Mouse (Mus musculus): ENCODE results near the gene Actg2.
A peak's percentile ranks its signal among the peaks of the same experiment; 100 is the strongest.

The Actg2 gene

GRCm38 (mm10) chr6:83510210-83510609 lies 25.9 kb downstream of the Actg2 start:
- peak; percentile 48 to 57 for DNase-seq

- peak; percentile 75 to 80 for DNase-seq
These were observed 26.6 kb downstream of the Actg2 start for GRCm38 (mm10) chr6:83509442-83509841.

DNA sequence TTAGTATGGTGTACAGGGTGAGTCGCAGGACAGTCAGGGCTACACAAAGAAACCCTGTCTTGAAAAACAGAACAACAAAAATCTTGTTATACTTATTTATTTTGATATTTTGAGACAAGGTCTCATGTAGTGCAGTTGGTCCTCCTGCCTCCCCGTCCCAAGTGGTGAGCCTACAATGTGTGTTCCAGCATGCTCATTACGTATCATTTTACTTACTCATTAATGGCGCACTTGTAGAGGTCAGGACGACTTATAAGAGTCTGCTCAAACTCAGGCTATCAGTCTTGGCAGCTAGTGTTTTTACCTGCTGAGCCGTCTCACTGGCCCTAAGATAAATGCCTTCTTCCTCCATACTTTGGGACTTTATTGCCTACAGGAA lies 28.9 kb downstream of the Actg2 start:
- DNase-seq = no peak

- peak; percentile 96 to 98 for DNase-seq
These were observed 29.6 kb downstream of the Actg2 start, which contains the start of gene Dguok for GRCm38 (mm10) chr6:83506258-83507167. Gene Dguok (minus strand): TSS chr6:83506969.

DNA sequence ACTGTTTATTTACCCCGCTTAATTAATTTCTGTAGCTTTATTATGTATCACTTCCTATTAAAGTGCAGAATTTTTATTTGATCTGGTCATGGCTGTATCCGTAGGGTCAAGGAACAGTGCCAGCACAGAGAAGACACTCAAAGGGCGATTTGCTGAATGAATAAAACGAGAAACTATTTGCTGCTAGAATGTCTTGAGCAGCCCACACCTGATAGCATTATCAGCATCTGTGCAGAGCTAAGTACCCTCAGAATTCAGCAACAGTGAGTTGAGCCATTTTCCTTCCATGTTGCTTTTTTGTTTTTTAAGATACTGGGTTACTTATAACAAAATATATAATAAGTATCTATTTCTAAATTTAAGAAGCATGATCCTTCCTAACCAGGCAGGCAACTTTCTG lies 30.5 kb downstream of the Actg2 start:
- no peak for DNase-seq

DNA sequence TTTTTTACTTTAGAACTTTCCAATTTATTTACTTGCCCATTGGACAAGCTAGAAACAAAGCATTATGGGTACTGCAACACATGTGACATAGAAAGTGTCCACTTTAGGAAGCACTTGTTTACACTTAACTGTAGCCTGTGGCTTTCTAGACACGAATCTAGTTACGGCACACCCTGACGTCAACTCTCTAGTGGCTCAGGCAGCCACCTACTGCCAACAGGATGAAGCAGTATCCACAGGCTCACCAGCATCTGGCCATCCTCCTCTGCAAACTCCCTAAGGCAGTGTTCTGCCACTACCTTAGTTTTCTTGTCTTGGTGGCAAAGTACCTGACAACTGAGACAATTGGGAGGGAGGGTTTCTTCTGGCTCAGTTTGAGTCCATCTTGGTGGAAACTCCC lies 32.7 kb downstream of the Actg2 start:
- DNase-seq = no peak

- peak; percentile 41 to 47 for DNase-seq
These were observed 33.4 kb downstream of the Actg2 start for GRCm38 (mm10) chr6:83502656-83503055.

- DNase-seq = no peak
These were observed 34.3 kb downstream of the Actg2 start for GRCm38 (mm10) chr6:83501524-83502310.

GRCm38 (mm10) chr6:83500462-83500861 lies 35.6 kb downstream of the Actg2 start:
- peak in 1 of 2 experiments; percentile 54 for DNase-seq

GRCm38 (mm10) chr6:83499078-83499477 lies 37.0 kb downstream of the Actg2 start:
- DNase-seq = no peak

- DNase-seq = peak in 1 of 2 experiments; percentile 31
These were observed 39.0 kb downstream of the Actg2 start for GRCm38 (mm10) chr6:83496753-83497710.

- DNase-seq = peak; percentile 49 to 61
These were observed 39.9 kb downstream of the Actg2 start for GRCm38 (mm10) chr6:83496009-83496752.

DNA sequence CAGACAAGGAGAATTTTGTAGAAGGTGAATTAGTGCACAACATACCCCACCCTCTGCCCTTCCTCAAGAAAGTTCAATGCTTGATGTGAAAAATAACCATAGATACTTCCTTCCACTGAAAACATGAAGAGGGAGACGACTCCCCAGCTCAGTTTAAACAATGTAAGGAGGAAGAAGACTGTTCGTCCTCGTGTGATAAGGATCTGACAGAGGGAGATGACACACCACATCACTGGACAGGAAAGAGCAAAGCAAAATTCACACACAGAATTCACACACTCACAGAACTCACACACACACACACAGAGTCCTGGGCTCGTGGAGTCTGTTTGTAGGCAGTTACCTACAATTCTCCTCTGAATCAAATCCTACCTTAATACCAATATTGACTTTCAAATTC lies 45.4 kb downstream of the Actg2 start:
- DNase-seq = no peak

DNA sequence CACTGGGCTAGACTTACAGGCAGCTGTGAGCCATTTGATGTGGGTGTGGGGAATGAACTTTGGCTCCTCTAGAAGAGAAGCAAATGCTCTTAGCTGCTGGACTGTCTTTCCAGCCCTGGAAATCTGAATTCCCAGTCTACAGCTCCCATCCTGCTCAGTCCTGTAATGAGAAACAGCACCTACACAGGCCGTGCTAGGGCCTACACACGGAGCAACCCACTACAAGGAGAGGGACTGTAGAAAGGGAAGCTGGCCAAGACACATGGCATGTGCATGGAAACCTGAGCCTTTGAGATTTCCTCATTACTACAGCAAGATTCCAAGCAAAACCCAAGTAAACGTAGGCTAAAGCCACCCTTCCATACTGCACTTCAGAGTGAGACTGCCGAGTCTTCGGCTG lies 47.9 kb downstream of the Actg2 start:
- no peak for DNase-seq

DNA sequence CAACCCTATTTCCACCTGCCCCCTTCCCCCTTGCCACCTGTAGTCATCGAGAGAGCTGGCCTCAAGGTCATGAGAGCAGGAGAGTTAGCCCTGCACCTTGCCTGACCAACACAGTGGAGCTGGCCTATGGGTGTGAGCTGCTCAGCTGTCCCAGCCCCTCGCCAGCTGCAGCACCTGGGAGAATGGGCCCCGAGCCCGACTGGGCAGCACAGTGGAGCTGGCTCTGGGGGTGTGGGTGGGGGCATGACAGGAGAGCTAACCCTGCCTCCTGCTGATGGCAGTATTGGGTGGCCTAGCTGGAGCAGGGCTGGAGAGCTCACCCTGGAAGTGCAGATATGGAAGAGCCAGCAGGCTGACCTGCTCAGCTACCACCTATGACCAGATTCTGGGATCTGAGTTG lies 48.8 kb downstream of the Actg2 start:
- no peak for DNase-seq

GRCm38 (mm10) chr6:83485854-83486253 lies 50.2 kb downstream of the Actg2 start:
- no peak for DNase-seq

GRCm38 (mm10) chr6:83483776-83484175 lies 52.3 kb downstream of the Actg2 start:
- no peak for DNase-seq

DNA sequence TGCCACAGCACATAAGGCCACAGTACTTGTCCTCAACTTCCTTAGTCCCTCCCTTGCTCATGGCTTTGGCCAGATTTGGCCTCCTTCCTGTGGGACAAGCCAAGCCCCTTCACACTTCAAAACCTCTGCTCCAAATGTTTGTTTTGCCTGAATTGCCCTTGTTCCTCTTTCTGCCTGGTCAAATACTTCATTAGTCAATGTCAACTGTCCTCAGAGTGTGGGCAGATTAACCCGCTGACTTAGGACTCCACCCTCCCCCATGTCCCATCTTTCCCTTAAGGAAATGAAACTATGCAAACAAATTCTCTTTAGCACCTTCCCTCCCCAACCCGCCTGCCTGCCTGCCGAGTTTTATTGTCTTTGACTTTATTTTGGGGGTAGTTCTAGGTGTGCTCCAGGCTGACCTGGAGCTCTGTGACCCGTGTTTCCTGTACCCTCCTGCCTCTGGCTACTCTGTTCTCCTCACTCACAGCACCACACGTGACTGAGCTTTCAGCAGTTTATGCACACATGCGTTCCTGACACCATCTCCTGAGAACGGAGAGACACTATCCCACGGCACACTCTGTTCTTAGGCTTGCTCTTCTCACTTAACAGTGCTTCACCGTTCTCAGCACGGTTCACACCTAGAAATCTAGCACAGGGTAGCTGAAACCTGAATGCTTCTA lies 53.5 kb downstream of the Actg2 start:
- no peak for DNase-seq

DNA sequence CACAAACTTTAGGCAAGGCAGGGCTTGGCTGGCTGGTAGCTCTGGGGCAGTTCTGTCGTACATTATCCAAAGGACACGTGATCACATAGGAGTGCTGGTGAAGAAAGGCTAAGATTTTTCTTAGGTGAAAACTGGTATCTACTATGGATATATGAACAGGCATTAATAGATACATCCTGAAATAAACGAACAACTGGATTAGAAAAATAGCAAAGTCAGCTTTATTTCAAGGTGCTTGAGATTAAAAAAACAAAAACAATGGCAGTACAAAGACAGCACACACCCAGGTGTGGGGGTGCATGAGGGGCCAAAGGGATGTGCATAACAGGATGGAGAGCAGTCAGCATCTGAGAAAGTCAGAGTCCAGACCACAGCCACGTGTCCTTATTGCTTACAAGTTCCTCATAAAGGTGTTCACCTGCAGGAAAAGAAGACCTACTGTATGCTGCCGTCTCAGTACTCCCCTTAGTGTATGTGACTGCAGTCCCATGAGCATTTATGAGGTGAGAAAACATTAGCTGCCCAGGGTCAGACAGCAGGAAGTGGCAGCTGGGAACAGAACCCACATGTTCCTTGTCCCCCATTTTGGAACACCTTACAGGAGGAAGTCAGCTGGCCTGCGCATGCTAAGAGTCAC lies 55.9 kb downstream of the Actg2 start:
- no peak for DNase-seq

DNA sequence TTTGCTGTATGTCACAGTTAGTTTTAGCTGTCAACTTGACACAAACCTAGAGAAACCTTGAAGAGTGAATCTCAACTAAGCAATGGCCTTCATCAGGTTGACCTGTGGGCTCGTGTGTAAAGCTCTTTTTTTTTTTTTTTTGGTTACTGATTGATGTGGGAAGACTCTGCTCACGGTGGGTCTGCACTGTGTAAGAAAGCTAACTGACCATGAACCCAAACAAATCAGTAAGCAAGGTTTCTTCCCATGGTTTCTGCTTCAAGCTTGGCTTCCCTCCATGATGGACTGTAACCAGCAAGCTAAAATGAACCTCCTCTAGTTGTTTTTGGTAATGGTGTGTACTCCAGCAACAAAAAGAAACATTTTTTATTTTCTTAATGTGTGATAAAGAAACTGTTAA lies 56.9 kb downstream of the Actg2 start:
- DNase-seq = no peak

DNA sequence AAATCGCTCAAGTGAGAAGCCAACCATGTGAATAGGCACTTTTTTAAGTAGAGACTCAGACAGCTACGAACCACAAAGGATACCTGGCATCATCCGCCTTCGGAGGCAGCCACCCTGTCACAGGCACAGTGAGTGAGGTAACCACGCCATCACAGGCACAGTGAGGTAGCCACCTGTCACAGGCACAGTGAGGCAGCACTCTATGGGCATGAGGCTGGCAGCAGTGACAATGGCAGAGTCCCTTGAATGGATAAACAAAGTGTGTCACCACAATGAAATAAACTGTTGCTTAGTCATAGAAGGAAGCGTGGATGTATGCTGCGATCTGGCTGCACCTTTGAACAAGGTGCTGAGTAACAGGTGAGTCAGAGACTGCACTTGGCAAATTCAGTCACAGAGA lies 57.4 kb downstream of the Actg2 start:
- no peak for DNase-seq

Measured in cerebellum, postnatal 14 days (tissue).